Mouse (Mus musculus) limb, embryonic 11.5 days (tissue): ENCODE results near the gene Vcam1. TPM values are rescaled to one million over a fixed set of nuclear protein-coding genes. Genes with fewer than 3 reads are reported as not detected.

Source experiments
- ATAC-seq: fragments of 200-750 bp; cut with Nextera tagmentation; 2 replicates; pipeline ENCODE4 v1.8.0; 2017; ENCODE audit warnings: low read depth; ENCODE audit not compliant: insufficient number of reproducible peaks, low FRiP score, low TSS enrichment
- DNase-seq: peaks from one replicate; pipeline ENCODE4 v3.0.0-alpha.2; 2015; ENCODE audit warnings: low spot score
- H3K27ac ChIP-seq: fragments of 300-500 bp; sonication (generic); replicated peaks from 2 replicates; pipeline ENCODE4 v1.5.1; 2014; ENCODE audit warnings: low read depth, mild to moderate bottlenecking, low read length
- H3K27me3 ChIP-seq: fragments of 300-500 bp; sonication (generic); 2 replicates; pipeline ENCODE4 v1.6.1; 2014; ENCODE audit warnings: mild to moderate bottlenecking, low read length, mixed read lengths; ENCODE audit not compliant: control insufficient read depth, insufficient read depth
- H3K36me3 ChIP-seq: fragments of 300-500 bp; sonication (generic); 2 replicates; pipeline ENCODE4 v1.6.1; 2014; ENCODE audit warnings: mild to moderate bottlenecking, low read length, moderate library complexity, mixed read lengths; ENCODE audit not compliant: control insufficient read depth, insufficient read depth
- H3K4me1 ChIP-seq: fragments of 300-500 bp; sonication (generic); 2 replicates; pipeline ENCODE4 v1.6.1; 2014; ENCODE audit warnings: low read length, mixed read lengths; ENCODE audit not compliant: control insufficient read depth, insufficient read depth
- H3K4me2 ChIP-seq: fragments of 300-500 bp; sonication (generic); 2 replicates; pipeline ENCODE4 v1.6.1; 2014; ENCODE audit warnings: low read depth, mild to moderate bottlenecking, moderate library complexity; ENCODE audit not compliant: severe bottlenecking
- H3K4me3 ChIP-seq: fragments of 300-500 bp; sonication (generic); 2 replicates; pipeline ENCODE4 v1.5.1; 2014; ENCODE audit warnings: low read depth, low read length
- H3K9ac ChIP-seq: fragments of 300-500 bp; sonication (generic); 2 replicates; pipeline ENCODE4 v1.6.1; 2014; ENCODE audit warnings: mild to moderate bottlenecking, low read length
- H3K9me3 ChIP-seq: fragments of 300-500 bp; sonication (generic); 2 replicates; pipeline ENCODE4 v1.6.1; 2016; ENCODE audit warnings: low read length; ENCODE audit not compliant: control insufficient read depth
- WGBS: fragments of 180-500 bp; shearing (Covaris S2); extraction: QIAGEN DNeasy Blood & Tissue Kit; methylation state at CpG from one replicate; pipeline ENCODE4 v1.1.7; 2014; 5-methylcytosine and 5-hydroxymethylcytosine counted together
- polyA plus RNA-seq: library from polyadenylated mRNA; unstranded; fragments of >200 nt; fragmentation: Nextera tagmentation; extraction: Ambion mirVana; gene quantifications from 2 replicates; pipeline ENCODE4 v1.2.1, GENCODE M21; 2014

Gene Vcam1
- polyA plus RNA-seq, 1 experiment from 2014 or later = 74.3 TPM

GRCm38 (mm10) chr3:116104866-116105647 lies 24.4 kb downstream of the Vcam1 start:
- Histone ChIP-seq H3K9me3 (no peaks in the 10 kb centered on the region), H3K27me3 (no peaks in the 10 kb centered on the region), H3K36me3 (no peaks in the 10 kb centered on the region), H3K9ac (no peak overlapping the region), H3K4me1 (0 out of 2 replicates have a peak, but pooled peaks cover 2% of the 10 kb centered on the region), H3K4me3 (no peak overlapping the region), H3K27ac (no peak overlapping the region), H3K4me2 (peak overlapping the region; percentile 21)
- peak; percentile 69 for DNase-seq
- peak; percentile 56; the same call in 1 of the 2 replicates for ATAC-seq
- 13% methylated on average over 21 of the region's 21 CpGs for WGBS

- H3K27ac ChIP-seq = no peak overlapping the region
- DNase-seq (no peak), ATAC-seq (no peak)
- H3K36me3 ChIP-seq = no peaks in the 10 kb centered on the region
- 57% methylated on average over 4 of the region's 4 CpGs for WGBS
- H3K4me3 ChIP-seq = no peak overlapping the region
- H3K4me2 ChIP-seq = no peak overlapping the region
- H3K4me1 ChIP-seq = 0 out of 2 replicates have a peak, but pooled peaks cover 2% of the 10 kb centered on the region
- H3K9me3 ChIP-seq = no peaks in the 10 kb centered on the region
- H3K27me3 ChIP-seq = no peaks in the 10 kb centered on the region
- no peak overlapping the region for H3K9ac ChIP-seq
Observed at GRCm38 (mm10) chr3:116104270-116104669, 25.2 kb downstream of the Vcam1 start.

GRCm38 (mm10) chr3:116100850-116101249 lies 28.6 kb downstream of the Vcam1 start:
- ATAC-seq (no peak), DNase-seq (no peak)
- Histone ChIP-seq H3K9ac (no peak overlapping the region), H3K9me3 (no peaks in the 10 kb centered on the region), H3K36me3 (no peaks in the 10 kb centered on the region), H3K27ac (no peak overlapping the region), H3K4me1 (0 out of 2 replicates have a peak, but pooled peaks cover under 1% of the 10 kb centered on the region), H3K4me3 (no peak overlapping the region), H3K4me2 (no peak overlapping the region), H3K27me3 (no peaks in the 10 kb centered on the region)
- WGBS = 77% methylated on average over 1 of the region's 1 CpGs

DNA sequence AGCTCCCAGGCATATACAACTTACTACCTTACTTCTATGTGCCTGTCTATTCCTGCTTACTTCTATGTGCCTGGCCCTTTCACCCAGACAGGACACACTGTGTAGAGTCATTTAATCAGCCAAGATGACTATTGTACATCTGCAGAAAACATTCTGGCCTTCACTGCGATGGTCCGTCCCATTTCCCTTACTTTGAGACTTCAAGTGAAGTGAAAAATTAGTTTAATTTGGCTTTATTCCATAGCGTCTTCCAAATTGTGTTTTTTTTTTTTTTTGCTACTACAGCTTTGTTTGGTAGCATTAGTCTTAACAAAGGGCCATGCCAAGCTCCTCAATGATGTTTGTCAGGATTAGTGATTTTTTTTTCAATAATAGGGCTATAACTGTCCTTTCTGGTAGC lies 33.6 kb downstream of the Vcam1 start:
- Histone ChIP-seq H3K9ac (no peak overlapping the region), H3K9me3 (no peaks in the 10 kb centered on the region), H3K36me3 (no peaks in the 10 kb centered on the region), H3K27ac (no peak overlapping the region), H3K4me2 (no peak overlapping the region), H3K27me3 (no peaks in the 10 kb centered on the region), H3K4me3 (no peak overlapping the region), H3K4me1 (no peaks in the 10 kb centered on the region)
- no peak for ATAC-seq
- 94% methylated on average over 3 of the region's 3 CpGs for WGBS
- DNase-seq = no peak

DNA sequence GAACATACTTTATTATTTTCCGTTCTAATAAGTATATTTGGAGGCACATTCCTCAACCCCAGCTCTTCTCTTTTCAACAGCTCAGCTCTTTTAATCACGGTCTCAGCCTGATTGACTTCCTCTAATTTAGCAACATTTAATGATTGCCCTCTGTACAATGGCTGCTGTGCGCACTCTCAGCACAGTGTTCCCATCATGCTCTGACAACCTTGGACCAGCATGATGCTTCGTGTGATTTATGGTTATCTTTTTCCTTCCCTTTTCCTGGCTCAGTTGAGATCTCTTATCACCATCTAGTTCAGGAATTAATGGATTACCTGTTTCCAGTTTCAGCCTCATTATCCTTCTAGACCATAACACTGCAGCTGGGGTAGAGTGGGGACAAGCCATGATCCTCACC lies 34.2 kb downstream of the Vcam1 start:
- no peaks in the 10 kb centered on the region for H3K36me3 ChIP-seq
- H3K4me2 ChIP-seq = no peak overlapping the region
- no peaks in the 10 kb centered on the region for H3K9me3 ChIP-seq
- no peak overlapping the region for H3K27ac ChIP-seq
- no peak overlapping the region for H3K9ac ChIP-seq
- H3K4me1 ChIP-seq = no peaks in the 10 kb centered on the region
- WGBS = 82% methylated on average over 4 of the region's 4 CpGs
- H3K4me3 ChIP-seq = no peak overlapping the region
- DNase-seq (no peak), ATAC-seq (no peak)
- no peaks in the 10 kb centered on the region for H3K27me3 ChIP-seq

- H3K4me2 ChIP-seq = no peak overlapping the region
- 83% methylated on average over 1 of the region's 1 CpGs for WGBS
- no peak for ATAC-seq
Observed at GRCm38 (mm10) chr3:116094886-116095285, 34.6 kb downstream of the Vcam1 start.

GRCm38 (mm10) chr3:116094288-116094687 lies 35.2 kb downstream of the Vcam1 start:
- no peak overlapping the region for H3K9ac ChIP-seq
- H3K4me2 ChIP-seq = no peak overlapping the region
- no peak for ATAC-seq
- no peak for DNase-seq
- no peak overlapping the region for H3K4me3 ChIP-seq
- no peaks in the 10 kb centered on the region for H3K4me1 ChIP-seq
- no peaks in the 10 kb centered on the region for H3K36me3 ChIP-seq
- H3K27me3 ChIP-seq = no peaks in the 10 kb centered on the region
- no peak overlapping the region for H3K27ac ChIP-seq
- whole genome bisulfite sequencing = 92% methylated on average over 2 of the region's 2 CpGs
- H3K9me3 ChIP-seq = no peaks in the 10 kb centered on the region

More at GRCm38 (mm10) chr3:116094886-116095285, 34.6 kb downstream of the Vcam1 start:
- DNase-seq = no peak
- no peaks in the 10 kb centered on the region for H3K36me3 ChIP-seq
- H3K9ac ChIP-seq = no peak overlapping the region
- H3K4me1 ChIP-seq = no peaks in the 10 kb centered on the region
- H3K9me3 ChIP-seq = no peaks in the 10 kb centered on the region
- no peak overlapping the region for H3K27ac ChIP-seq
- no peaks in the 10 kb centered on the region for H3K27me3 ChIP-seq
- no peak overlapping the region for H3K4me3 ChIP-seq

DNA sequence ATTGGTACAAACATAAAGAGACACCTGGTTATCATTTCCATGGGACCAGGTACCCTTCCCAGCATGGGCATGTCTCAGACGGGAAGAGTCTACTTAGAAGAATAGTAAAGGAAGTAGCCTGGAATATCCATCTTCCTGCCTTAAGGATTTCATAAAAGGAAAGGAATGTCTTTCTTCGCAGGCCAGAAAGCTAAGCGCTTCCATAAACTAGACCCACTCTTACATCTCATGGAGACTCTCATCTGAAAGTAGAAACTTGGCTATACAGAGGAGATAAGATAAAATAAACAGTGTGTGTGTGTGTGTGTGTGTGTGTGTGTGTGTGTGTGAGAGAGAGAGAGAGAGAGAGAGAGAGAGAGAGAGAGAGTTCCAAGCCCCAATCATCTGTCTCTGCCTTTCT lies 36.9 kb downstream of the Vcam1 start:
- H3K4me1 ChIP-seq = no peaks in the 10 kb centered on the region
- H3K9ac ChIP-seq = no peak overlapping the region
- WGBS = 78% methylated on average over 3 of the region's 3 CpGs
- DNase-seq (no peak), ATAC-seq (no peak)
- no peaks in the 10 kb centered on the region for H3K36me3 ChIP-seq
- no peak overlapping the region for H3K27ac ChIP-seq
- no peaks in the 10 kb centered on the region for H3K27me3 ChIP-seq
- no peak overlapping the region for H3K4me2 ChIP-seq
- no peak overlapping the region for H3K4me3 ChIP-seq
- no peaks in the 10 kb centered on the region for H3K9me3 ChIP-seq
